Mouse (Mus musculus) gastrocnemius, adult 2 months (tissue): ENCODE measurements around the gene Exd1. TPM values are rescaled to one million over a fixed set of nuclear protein-coding genes. Genes with fewer than 3 reads are reported as not detected.

Experiments used
- DNase-seq: peaks from one replicate; pipeline ENCODE4 v3.0.0; 2022
- H3K27ac ChIP-seq: fragments of 200-600 bp; 2 replicates; pipeline ENCODE4 v1.8.1; 2022; ENCODE audit warnings: mild to moderate bottlenecking
- H3K4me3 ChIP-seq: fragments of 200-600 bp; 2 replicates; pipeline ENCODE4 v1.8.1; 2022; ENCODE audit warnings: mild to moderate bottlenecking, moderate library complexity
- CTCF ChIP-seq: fragments of 200-600 bp; IDR thresholded peaks from 2 replicates; pipeline ENCODE4 v1.8.1; 2022; ENCODE audit warnings: antibody characterized with exemption, mild to moderate bottlenecking, moderate library complexity
- intact Hi-C: fragments of 180-260 bp; cut with DNase I; formaldehyde crosslinking; loops from one replicate; pipeline ENCODE4 v1.15.1; 2025
- total RNA-seq, 2 experiments: library from RNA; stranded (reverse); gene quantifications; 2 replicates each; pipeline ENCODE4 v1.2.3; 2021

Exd1 gene
- total RNA-seq, 2 experiments from 2014 or later: 0.77 to 2.0 TPM

DNA sequence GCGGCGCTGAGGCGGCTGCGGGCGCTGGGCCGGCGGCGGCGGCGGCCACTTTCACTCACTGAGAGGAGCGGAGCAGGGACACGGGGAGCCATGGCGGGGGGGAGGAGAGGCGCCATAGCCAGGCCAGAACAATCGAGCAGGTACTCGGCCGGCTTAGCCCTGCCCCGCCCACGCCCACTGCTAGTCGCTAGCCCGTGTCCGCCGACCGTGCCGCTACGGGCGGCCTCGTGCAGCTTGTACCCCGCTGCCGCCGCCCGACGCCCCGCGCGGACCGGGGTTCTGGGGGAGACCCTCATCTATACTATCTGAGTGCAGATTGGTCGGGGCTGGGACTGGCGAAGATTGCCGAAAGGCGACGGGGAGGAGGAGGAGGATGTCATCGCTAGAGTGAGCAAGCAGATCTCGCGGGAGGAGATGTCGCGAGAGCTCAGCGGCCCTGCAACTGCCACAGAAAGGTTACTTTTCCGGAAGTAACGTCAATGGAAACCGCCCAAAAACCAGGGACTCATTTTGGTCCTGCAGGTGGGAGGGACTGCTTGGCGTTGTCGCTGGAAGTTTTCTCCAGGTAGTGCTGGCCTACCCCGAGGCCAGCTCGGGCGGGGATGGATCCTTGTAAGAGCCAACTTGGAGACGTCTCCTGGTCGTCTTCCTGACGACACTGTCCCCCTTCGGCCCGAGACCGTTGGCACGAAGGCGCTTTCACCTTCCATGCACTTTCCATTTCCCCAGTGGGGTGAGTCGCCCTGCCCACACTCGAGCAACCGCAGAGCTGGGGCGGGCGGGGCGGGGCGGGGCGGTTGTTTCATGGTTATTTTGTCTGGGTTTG is 69.6 kb downstream of the Exd1 start, which contains the start of gene Ino80:
TSS of gene Ino80 (minus strand) at position 117 of the 826 bp plus-strand sequence.
- DNase-seq: peak; percentile 100

DNA sequence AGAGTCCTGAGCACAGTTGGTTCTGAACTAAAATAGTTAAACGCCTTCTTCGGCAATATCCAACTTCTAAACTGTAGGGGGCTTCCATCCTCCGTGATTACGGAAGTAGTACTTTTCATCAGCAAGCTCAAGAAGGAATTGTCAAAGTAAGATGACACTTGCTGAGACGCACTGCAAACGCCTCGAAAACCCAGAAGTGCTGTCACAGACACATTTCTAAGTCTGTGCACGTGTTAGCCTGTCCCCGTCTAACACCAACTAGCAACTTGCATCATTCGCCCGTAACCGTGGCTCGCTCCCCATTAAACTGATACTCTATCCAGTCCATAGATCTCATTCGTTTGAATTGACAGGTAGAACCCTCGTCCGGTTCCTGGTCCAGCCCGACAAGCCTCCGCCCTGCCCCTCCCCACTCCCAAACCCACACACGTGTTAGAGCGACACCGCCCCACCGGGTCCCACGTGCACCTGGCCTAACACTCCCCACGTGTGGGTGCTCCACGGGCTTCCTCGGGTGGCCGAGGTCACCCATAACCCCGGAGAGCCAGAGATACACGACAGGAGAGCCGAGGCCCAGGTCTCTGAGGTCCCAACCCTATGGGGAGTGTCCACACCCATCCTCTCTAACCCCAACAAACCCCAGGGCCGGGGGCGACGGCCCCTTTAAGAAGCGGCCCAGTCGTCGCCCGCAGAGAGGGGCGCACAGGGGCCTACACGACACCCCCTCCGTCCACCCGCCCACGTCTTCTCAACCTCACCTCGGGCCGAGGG is 70.6 kb downstream of the Exd1 start:
- intact Hi-C loops: loop anchor here (1.0 to 5.0 kb wide), 2 partner anchors 70 to 115 kb away; partner anchors contain the start of genes Chp1 and Exd1
- DNase-seq: peak; percentile 89

More for the DNA sequence above, 69.6 kb downstream of the Exd1 start, which contains the start of gene Ino80:
- TF ChIP-seq CTCF: no peak
- Histone ChIP-seq H3K27ac (peak within 1 kb of the TSS; percentile 99), H3K4me3 (peak within 1 kb of the TSS; percentile 84)
- intact Hi-C loops: loop anchor here (1.0 to 5.0 kb wide), 2 partner anchors 70 to 115 kb away; partner anchors contain the start of genes Chp1 and Exd1

DNA sequence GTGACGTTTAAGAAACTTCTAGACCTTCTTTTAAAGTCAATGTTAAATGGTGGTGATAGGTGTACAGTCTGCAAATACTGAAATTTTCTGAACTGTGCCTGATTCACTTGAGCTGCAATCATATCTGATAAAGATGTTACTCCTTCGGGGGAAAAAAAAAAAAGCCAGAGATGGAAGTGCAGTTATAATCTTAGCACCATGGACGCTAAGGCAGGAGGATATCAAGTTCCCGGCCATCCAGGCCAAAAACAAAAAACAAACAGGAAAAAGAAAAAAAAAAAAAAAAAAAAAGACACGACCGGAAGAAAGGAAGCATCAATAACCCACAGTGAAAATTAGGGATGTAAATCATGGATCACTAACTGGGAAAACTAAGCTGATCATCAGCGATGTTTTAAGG is 71.3 kb downstream of the Exd1 start:
- H3K4me3 ChIP-seq: peak overlapping the region; percentile 84
- H3K27ac ChIP-seq: peak overlapping the region; percentile 99
- intact Hi-C loops: loop anchor here (5.0 kb wide), 1 partner anchor 116 kb away; no protein-coding TSS in a partner anchor
- DNase-seq: no peak
- no peak for TF ChIP-seq CTCF

More for the DNA sequence above, 70.6 kb downstream of the Exd1 start:
- H3K4me3 ChIP-seq: peak overlapping the region; percentile 84
- TF ChIP-seq CTCF: peak; percentile 13; the same call in 1 of the 2 replicates
- peak overlapping the region; percentile 99 for H3K27ac ChIP-seq

Other genes with a start within 250 kb of the Exd1 start
- 1 to 10 TPM; 3.8 to 4.8 TPM for gene Dll4, start 221.8 kb downstream of the Exd1 start, total RNA-seq
- gene Chac1, start 196.4 kb downstream of the Exd1 start, total RNA-seq: 10 to 100 TPM; 30.1 to 90.4 TPM
- 10 to 100 TPM; 11.5 to 14.8 TPM for gene Ino80, start 69.9 kb downstream of the Exd1 start, total RNA-seq
- gene Chp1, start 70 bp upstream of the Exd1 start, total RNA-seq: 10 to 100 TPM; 75.1 to 80.9 TPM
- gene Nusap1, start 70.7 kb upstream of the Exd1 start, total RNA-seq: under 1 TPM; 0.11 to 0.28 TPM
- gene Oip5, start 70.8 kb upstream of the Exd1 start, total RNA-seq: not detected
- 10 to 100 TPM; 36.7 to 62.7 TPM for gene Ndufaf1, start 115.2 kb upstream of the Exd1 start, total RNA-seq
- gene Rtf1, start 127.4 kb upstream of the Exd1 start, total RNA-seq: 10 to 100 TPM; 25.3 to 27.2 TPM
- gene Itpka, start 194.7 kb upstream of the Exd1 start, total RNA-seq: not detected
- not detected for gene Ltk, start 212.8 kb upstream of the Exd1 start, total RNA-seq
- 10 to 100 TPM; 14.4 to 16.7 TPM for gene Rpap1, start 239.9 kb upstream of the Exd1 start, total RNA-seq